Mouse (Mus musculus) embryonic fibroblast, embryonic 13.5 days (primary cell): Measurements from ENCODE around the gene Synm.

Experiments used
- CTCF ChIP-seq: IDR thresholded peaks from 2 replicates; pipeline ENCODE4 v1.5.1; 2011; ENCODE audit warnings: mild to moderate bottlenecking, control low read depth, low read length, moderate library complexity, borderline replicate concordance; ENCODE audit not compliant: insufficient read depth
- POLR2A ChIP-seq: IDR thresholded peaks from 2 replicates; pipeline ENCODE4 v1.6.1; 2011; ENCODE audit warnings: low read depth, mild to moderate bottlenecking, control low read depth, low read length, moderate library complexity

GRCm38 (mm10) chr7:67692141-67692540 lies 67.4 kb downstream of the Synm start:
- TF ChIP-seq CTCF (no peak), POLR2A (no peak)
